Mouse (Mus musculus): Measurements from ENCODE around the gene Calm2. TPM values are rescaled to one million over a fixed set of nuclear protein-coding genes. Genes with fewer than 3 reads are reported as not detected.

The Calm2 gene
- polyA plus RNA-seq, 1 experiment: 1,119 TPM

DNA sequence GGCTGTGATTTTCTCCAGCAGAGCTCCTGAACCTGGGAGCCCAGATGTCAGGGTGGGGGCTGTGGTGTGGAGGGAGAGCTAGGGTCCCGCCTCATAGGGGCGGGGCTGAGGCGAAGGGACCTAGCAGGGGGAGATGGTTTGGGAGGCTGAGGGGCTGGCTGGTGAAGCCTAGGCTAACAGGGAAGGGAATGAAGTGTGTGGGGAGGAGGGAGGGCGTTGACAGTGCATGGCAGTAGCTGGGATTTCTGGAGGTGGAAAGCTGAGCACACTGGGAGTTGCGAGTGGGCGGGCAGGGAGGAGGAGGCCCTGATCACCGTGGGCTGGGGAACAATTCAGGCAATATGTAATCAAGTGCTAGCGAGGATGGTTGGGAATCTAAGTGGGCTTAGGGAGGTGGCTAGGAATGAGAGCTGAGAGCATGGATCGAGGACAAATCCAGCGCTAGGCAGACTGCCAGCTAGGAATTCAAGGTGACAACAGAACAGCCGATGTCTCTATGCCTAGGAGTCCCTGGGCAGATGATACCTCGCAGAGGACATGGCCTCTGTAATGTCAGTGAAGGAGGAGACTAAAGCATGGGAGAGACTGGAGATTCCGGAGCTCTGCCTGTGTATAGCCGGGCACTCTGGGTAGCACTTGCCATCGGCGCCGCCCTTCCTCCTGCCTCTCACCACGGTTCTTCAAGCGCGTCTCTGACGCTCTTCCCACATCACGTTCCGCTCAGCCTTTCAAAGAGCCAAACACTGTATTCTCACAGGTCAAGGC, 27.2 kb upstream of the Calm2 start:
- DNase-seq (ENCODE audit: low read depth): peak; percentile 70
- TF ChIP-seq CTCF (IDR thresholded peaks at IDR 0.05; ENCODE audit: borderline replicate concordance, extremely low read depth, insufficient read depth, insufficient read length): no peak
- TF ChIP-seq POLR2A (IDR thresholded peaks at IDR 0.05; ENCODE audit: borderline replicate concordance, extremely low read depth, insufficient read depth, insufficient read length, poor library complexity, severe bottlenecking): no peak

DNA sequence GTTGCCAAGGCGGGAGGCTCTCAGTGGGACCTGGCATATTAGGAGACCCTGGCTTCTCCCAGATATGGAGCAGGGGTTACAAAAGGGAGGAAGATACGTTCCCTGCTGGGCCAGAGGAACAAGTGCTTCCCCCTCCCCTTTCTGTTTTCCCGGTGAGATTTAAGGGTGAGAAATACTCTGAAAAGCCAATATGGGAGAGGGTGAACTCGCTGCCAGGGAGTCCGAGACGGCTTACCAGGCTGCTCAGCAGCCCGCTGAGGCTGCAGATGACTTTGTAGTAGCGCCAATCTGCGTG, 26.7 kb upstream of the Calm2 start:
- DNase-seq (ENCODE audit: low read depth): no peak
- no peak for TF ChIP-seq CTCF (IDR thresholded peaks at IDR 0.05; ENCODE audit: borderline replicate concordance, extremely low read depth, insufficient read depth, insufficient read length)
- TF ChIP-seq POLR2A (IDR thresholded peaks at IDR 0.05; ENCODE audit: borderline replicate concordance, extremely low read depth, insufficient read depth, insufficient read length, poor library complexity, severe bottlenecking): no peak

DNA sequence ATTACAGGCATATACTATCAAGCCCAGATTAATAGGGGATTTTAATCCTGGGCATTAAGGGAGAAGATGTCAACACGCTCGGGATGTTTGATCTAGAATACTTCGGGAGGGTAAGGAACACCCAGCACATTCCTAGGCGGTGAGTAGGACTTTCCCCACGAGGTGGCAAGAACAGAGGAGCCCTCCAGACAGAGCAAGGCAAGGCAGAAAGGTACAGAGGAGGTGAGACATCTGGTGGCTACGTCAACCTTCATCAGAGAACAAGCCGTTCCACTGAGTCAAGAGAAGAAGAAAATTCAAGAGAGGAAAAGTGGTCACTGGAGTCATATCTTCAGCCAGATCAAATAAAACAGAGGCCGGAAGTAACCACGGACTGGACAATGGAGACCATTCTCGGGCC, 26.1 kb upstream of the Calm2 start:
- DNase-seq (ENCODE audit: low read depth): no peak
- TF ChIP-seq POLR2A (IDR thresholded peaks at IDR 0.05; ENCODE audit: borderline replicate concordance, extremely low read depth, insufficient read depth, insufficient read length, poor library complexity, severe bottlenecking) (no peak), CTCF (IDR thresholded peaks at IDR 0.05; ENCODE audit: borderline replicate concordance, extremely low read depth, insufficient read depth, insufficient read length) (no peak)

DNA sequence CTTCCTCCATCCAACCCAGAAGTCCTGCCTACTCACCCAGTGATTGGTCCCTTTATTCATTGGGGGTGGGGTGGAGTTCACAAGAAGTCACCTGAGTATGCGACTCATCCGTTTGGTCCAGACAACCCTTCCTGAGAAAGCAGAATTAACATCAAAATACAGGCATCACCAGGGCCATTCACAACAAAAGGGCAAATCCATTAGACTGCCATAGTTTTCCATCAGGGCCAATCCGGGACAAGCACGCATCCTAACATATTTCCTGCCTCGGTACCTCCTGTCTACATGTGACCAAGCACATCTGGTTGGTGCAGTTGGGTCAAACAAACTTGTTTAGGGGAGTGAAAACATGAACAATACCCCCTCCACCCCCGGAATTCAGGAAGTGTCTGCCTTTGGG, 24.9 kb upstream of the Calm2 start:
- DNase-seq (ENCODE audit: low read depth): no peak
- TF ChIP-seq CTCF (IDR thresholded peaks at IDR 0.05; ENCODE audit: borderline replicate concordance, extremely low read depth, insufficient read depth, insufficient read length) (no peak), POLR2A (IDR thresholded peaks at IDR 0.05; ENCODE audit: borderline replicate concordance, extremely low read depth, insufficient read depth, insufficient read length, poor library complexity, severe bottlenecking) (no peak)

- DNase-seq (ENCODE audit: low read depth): no peak
- TF ChIP-seq CTCF (IDR thresholded peaks at IDR 0.05; ENCODE audit: borderline replicate concordance, extremely low read depth, insufficient read depth, insufficient read length): no peak
Observed at GRCm38 (mm10) chr17:87470797-87471196, 24.1 kb upstream of the Calm2 start.

- no peak for DNase-seq (ENCODE audit: low read depth)
- TF ChIP-seq POLR2A (IDR thresholded peaks at IDR 0.05; ENCODE audit: borderline replicate concordance, extremely low read depth, insufficient read depth, insufficient read length, poor library complexity, severe bottlenecking) (no peak), CTCF (IDR thresholded peaks at IDR 0.05; ENCODE audit: borderline replicate concordance, extremely low read depth, insufficient read depth, insufficient read length) (no peak)
Observed at GRCm38 (mm10) chr17:87470282-87470681, 23.5 kb upstream of the Calm2 start.

DNA sequence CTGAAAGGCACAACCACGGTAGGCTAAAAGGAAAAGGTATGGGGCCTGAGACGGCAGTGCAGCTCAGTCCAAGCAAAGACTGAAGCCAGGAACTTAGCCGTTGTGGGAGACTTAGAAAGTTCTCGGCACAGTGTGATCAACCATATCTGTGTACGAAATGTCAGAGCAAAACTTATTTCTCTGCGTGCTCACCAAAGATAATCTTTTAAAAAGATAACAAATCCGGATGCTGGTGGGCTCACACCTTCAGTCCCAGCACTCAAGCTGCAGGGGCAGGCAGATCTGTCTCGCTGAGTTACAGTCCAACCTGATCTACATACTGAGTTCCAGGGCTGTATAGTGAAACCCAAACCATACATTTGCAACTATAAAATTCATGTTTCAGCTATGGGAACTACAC, 22.7 kb upstream of the Calm2 start:
- no peak for TF ChIP-seq CTCF (IDR thresholded peaks at IDR 0.05; ENCODE audit: borderline replicate concordance, extremely low read depth, insufficient read depth, insufficient read length)
- no peak for TF ChIP-seq POLR2A (IDR thresholded peaks at IDR 0.05; ENCODE audit: borderline replicate concordance, extremely low read depth, insufficient read depth, insufficient read length, poor library complexity, severe bottlenecking)
- DNase-seq (ENCODE audit: low read depth): no peak

- no peak for DNase-seq (ENCODE audit: low read depth)
- TF ChIP-seq CTCF (IDR thresholded peaks at IDR 0.05; ENCODE audit: borderline replicate concordance, extremely low read depth, insufficient read depth, insufficient read length) (no peak), POLR2A (IDR thresholded peaks at IDR 0.05; ENCODE audit: borderline replicate concordance, extremely low read depth, insufficient read depth, insufficient read length, poor library complexity, severe bottlenecking) (no peak)
Observed at GRCm38 (mm10) chr17:87468616-87469015, 21.9 kb upstream of the Calm2 start.

- peak; percentile 34 for DNase-seq (ENCODE audit: low read depth)
- TF ChIP-seq POLR2A (IDR thresholded peaks at IDR 0.05; ENCODE audit: borderline replicate concordance, extremely low read depth, insufficient read depth, insufficient read length, poor library complexity, severe bottlenecking) (no peak), CTCF (IDR thresholded peaks at IDR 0.05; ENCODE audit: borderline replicate concordance, extremely low read depth, insufficient read depth, insufficient read length) (peak; percentile 25; the same call in 1 of the 2 replicates)
Observed at GRCm38 (mm10) chr17:87461499-87461896, 14.8 kb upstream of the Calm2 start.

DNA sequence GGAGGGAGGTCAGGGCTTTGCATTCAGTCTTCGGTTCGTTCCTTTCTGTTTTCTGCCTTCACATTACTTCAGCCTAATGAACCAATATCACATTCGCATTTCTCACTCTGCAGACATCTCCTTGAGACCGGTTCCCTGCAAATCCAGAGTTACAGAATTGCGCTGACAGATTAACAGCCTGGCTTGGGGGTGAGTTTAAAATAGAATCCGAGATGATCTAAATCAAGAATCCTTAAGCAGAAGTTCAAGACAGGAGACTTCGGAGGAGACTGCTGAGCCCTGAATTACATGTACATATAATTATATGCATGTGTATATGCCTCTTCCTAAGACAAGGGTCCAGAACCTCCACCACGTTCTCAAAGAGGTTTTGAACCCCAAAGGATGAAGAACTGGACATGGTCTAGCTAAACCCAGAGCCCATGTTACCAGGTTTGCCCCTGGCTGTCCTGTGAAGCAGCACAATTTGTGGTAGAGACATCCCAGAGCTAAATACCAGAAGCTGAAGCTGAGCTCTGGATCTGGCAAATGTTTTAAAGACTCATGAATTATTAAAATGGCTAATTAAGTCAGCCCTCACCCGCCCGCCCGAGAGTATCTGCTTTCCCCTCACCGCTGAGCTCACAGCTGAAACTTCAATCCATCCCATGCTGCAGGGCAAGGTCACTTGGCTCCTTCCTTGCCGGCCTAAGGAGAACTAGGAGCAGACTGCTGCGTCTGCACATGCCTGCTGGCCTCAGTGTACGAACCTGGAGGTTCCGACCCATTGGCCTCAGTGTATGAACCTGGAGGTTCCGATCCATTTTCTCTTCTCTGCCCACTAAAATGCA, 14.1 kb upstream of the Calm2 start:
- peak; percentile 85 for DNase-seq (ENCODE audit: low read depth)
- TF ChIP-seq POLR2A (IDR thresholded peaks at IDR 0.05; ENCODE audit: borderline replicate concordance, extremely low read depth, insufficient read depth, insufficient read length, poor library complexity, severe bottlenecking) (no peak), CTCF (IDR thresholded peaks at IDR 0.05; ENCODE audit: borderline replicate concordance, extremely low read depth, insufficient read depth, insufficient read length) (no peak)

DNA sequence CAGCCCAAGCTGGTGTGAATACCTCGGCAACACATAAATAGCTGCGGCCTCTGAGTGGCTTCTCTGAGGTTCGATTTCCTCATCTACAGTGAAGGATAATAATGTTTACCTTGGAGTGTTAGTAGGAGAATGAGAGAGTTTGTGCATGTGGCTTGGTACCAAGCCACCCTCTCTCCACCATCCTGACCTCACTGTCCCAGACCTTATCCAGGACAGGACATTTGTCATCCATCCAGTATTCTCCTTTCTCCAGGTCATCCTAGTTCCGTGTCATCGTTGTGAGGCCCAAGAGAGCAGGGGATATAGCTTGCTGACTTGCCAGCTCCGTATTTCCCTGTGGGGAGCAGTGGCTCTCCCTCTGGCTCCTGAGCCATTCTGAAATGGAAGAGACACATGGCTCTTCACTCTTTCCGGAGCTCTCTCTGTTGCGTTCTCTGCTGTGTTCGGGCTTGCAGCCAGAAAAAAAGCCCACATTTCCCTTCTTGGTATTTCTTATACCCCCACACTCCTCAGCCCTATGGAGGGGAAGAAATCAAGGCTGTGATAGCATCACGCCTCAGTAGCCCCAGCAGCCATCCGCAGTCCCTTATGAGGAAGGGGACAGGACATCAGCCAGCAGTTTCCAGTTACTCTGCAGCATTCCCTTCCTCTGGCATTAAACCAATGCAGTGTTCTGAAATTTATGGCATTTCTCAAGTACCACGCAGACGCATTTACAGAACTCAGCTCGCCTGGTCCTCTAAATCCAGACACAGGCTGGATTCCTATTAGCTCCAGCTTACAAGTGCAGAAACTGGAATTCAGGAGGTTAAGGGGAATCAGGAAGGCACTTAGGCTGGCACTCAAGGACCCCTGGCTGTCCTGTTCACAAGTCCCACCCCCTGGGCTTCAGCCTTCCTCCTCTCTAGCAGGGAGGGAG, 13.3 kb upstream of the Calm2 start:
- peak; percentile 61 for DNase-seq (ENCODE audit: low read depth)
- TF ChIP-seq CTCF (IDR thresholded peaks at IDR 0.05; ENCODE audit: borderline replicate concordance, extremely low read depth, insufficient read depth, insufficient read length): no peak
- TF ChIP-seq POLR2A (IDR thresholded peaks at IDR 0.05; ENCODE audit: borderline replicate concordance, extremely low read depth, insufficient read depth, insufficient read length, poor library complexity, severe bottlenecking): no peak

Data from brain, embryonic 14.5 days (tissue).